Mouse (Mus musculus) left cerebral cortex, postnatal 10 days (tissue): ENCODE measurements around the gene Hcn4. TPM values are rescaled to one million over a fixed set of nuclear protein-coding genes. Genes with fewer than 3 reads are reported as not detected.

Experiments used
- DNase-seq, 2 experiments: peaks; one replicate each; pipeline ENCODE4 v3.0.0; 2021 to 2022; ENCODE audit warnings: low spot score in 2 of 2, mixed read lengths in 1 of 2; ENCODE audit errors: extremely low spot score in 1 of 2
- intact Hi-C: fragments of 180-260 bp; cut with DNase I; formaldehyde crosslinking; loops from one replicate; pipeline ENCODE4 v1.15.1; 2025
- total RNA-seq, 2 experiments: library from RNA; stranded (reverse); gene quantifications; 2 replicates each; pipeline ENCODE4 v1.2.3; 2021

The Hcn4 gene
- total RNA-seq, 2 experiments from 2014 or later, result 16.2 to 18.2 TPM

DNA sequence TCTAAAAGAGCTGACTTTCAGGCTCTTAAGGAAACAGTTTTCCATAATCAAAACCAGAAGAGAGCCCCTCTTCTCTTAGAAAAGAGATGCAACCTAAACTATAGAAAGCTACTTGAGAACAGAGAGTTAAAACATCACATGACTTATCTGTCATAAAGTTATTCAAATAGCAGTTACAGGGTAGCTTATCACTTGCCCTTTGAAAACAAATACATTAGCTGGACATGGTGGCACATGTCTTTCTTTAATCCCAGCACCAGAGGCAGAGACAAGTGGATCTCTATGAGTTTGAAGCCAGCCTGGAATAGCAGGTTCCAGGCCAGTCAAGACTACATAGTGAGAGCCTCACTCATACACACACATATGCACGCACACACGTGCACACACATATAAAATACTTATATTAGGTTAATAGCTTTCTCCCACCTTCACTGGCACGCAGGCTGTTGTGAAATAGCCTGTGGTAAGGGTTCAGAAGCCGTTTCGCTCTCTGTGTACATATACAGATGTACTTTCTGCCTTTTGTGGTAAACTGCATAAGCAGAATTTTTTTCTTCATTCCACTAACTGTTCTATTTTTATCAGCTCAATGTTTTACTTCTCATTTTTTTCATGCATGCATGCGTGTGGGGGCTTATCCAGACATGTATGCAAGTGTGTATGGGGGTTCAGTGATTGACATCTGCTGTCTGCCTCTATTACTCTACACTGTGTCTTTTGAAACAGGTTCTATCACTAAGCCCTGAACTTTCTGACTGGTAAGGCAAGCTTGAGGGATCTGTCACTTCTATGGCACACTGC lies 68.8 kb downstream of the Hcn4 start:
- DNase-seq, result no peak
- intact Hi-C loops, result no loop called here

DNA sequence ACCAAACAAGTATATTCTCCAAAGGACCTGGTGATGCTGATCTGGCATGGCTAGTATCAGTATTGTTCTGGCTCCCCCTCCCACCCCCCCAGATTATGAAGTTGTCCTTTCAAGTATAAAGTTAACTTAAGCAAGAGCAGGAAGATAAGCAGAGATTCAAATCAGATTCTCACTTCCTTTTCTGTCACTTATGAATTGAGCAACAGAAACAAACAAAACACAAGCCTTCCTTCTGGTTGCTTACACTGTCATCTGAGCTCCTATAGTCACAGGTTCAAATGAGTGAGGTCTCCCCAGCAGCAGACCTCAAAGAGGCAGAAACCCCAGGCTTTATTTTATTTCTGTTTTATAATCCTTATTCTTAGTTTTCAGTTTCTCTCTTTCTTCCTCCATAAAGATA lies 76.4 kb downstream of the Hcn4 start:
- intact Hi-C loops, result loop anchor here (10.0 kb wide), 1 partner anchor 385 kb away; no protein-coding TSS in a partner anchor
- no peak for DNase-seq

DNA sequence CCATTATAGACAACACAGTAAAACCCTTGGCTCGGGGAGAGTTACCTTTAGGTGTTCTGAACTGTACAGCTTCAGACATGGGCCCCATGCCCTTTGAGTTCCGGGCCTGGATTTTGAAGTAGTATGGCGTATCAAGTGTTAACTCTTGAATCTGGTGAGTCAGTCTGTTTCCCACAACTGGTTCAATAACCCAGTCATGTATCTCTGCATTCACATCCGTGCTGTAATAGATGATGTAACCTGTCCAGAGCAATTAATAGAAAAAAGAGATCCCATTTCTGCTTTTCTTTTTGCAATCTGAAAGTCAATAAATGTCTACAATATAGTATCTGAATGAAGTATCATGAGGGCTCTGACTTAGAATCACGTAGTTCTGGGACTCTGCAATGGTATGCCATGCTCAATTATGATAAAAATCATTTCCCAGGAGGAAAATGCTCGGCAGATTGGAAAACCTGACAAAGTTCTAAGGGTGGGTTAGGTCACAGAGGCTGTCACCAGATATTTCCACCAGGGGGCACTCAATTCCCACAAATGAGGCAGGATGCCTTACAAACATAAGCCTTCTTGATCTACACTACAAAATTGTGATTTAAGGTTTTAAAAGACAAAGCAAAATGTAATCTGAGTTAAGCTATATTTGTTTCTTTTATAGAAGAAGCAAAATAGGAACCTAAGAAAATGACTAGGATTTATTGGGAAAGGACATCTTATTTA lies 79.8 kb downstream of the Hcn4 start:
- intact Hi-C loops, result loop anchor here (10.0 kb wide), 1 partner anchor 382 kb away; no protein-coding TSS in a partner anchor
- DNase-seq, result peak in 1 of 2 experiments; percentile 39

Other genes with a start within 250 kb of the Hcn4 start
- 100 to 1,000 TPM; 810 to 816 TPM for gene Nptn, start 241.2 kb upstream of the Hcn4 start, total RNA-seq
- gene Rec114, start 79.4 kb upstream of the Hcn4 start, total RNA-seq, result 1 to 10 TPM in 1 of 2 experiments, not detected in 1; 1.5 TPM
- gene Neo1, start 213.0 kb downstream of the Hcn4 start, total RNA-seq, result 100 to 1,000 TPM; 176 to 196 TPM